Mouse (Mus musculus): Measurements from ENCODE around the gene Tmem30c. TPM values are rescaled to one million over a fixed set of nuclear protein-coding genes. Genes with fewer than 3 reads are reported as not detected.
A peak's percentile ranks its signal among the peaks of the same experiment; 100 is the strongest.

Gene Tmem30c
- polyA plus RNA-seq, 1 experiment from 2014 or later = 0.06 TPM

GRCm38 (mm10) chr16:57281417-57281816 is 11.2 kb downstream of the Tmem30c start:
- no peaks in the 10 kb centered on the region for H3K27me3 ChIP-seq (replicated peaks)
- no peak for ATAC-seq (ENCODE audit: insufficient read depth, low FRiP score, low read depth)
- H3K4me2 ChIP-seq = no peak overlapping the region
- no peaks in the 10 kb centered on the region for H3K4me1 ChIP-seq
- 76% methylated on average over 8 of the region's 8 CpGs for WGBS
- H3K9me3 ChIP-seq = no peaks in the 10 kb centered on the region
- H3K9ac ChIP-seq = no peak overlapping the region
- H3K36me3 ChIP-seq = no peaks in the 10 kb centered on the region
- no peak overlapping the region for H3K27ac ChIP-seq
- H3K4me3 ChIP-seq (replicated peaks) = no peak overlapping the region

GRCm38 (mm10) chr16:57280221-57281217 is 12.1 kb downstream of the Tmem30c start:
- ATAC-seq (ENCODE audit: insufficient read depth, low FRiP score, low read depth) = no peak
- H3K27me3 ChIP-seq (replicated peaks) = no peaks in the 10 kb centered on the region
- no peaks in the 10 kb centered on the region for H3K36me3 ChIP-seq
- H3K9ac ChIP-seq = no peak overlapping the region
- 86% methylated on average over 31 of the region's 31 CpGs for WGBS
- no peaks in the 10 kb centered on the region for H3K9me3 ChIP-seq
- no peak overlapping the region for H3K4me3 ChIP-seq (replicated peaks)
- H3K27ac ChIP-seq = no peak overlapping the region
- no peaks in the 10 kb centered on the region for H3K4me1 ChIP-seq
- H3K4me2 ChIP-seq = no peak overlapping the region

GRCm38 (mm10) chr16:57278976-57279626 is 13.6 kb downstream of the Tmem30c start:
- WGBS = 83% methylated on average over 12 of the region's 12 CpGs
- H3K4me2 ChIP-seq = no peak overlapping the region
- H3K4me1 ChIP-seq = no peaks in the 10 kb centered on the region
- no peaks in the 10 kb centered on the region for H3K9me3 ChIP-seq
- H3K36me3 ChIP-seq = no peaks in the 10 kb centered on the region
- H3K27ac ChIP-seq = no peak overlapping the region
- H3K27me3 ChIP-seq (replicated peaks) = no peaks in the 10 kb centered on the region
- H3K4me3 ChIP-seq (replicated peaks) = no peak overlapping the region
- ATAC-seq (ENCODE audit: insufficient read depth, low FRiP score, low read depth) = no peak
- H3K9ac ChIP-seq = no peak overlapping the region

GRCm38 (mm10) chr16:57269751-57270150 is 22.9 kb downstream of the Tmem30c start:
- WGBS = 90% methylated on average over 13 of the region's 13 CpGs
- no peak for ATAC-seq (ENCODE audit: insufficient read depth, low FRiP score, low read depth)
- no peak overlapping the region for H3K27ac ChIP-seq
- no peak overlapping the region for H3K4me2 ChIP-seq
- no peaks in the 10 kb centered on the region for H3K9me3 ChIP-seq
- H3K36me3 ChIP-seq = no peaks in the 10 kb centered on the region
- no peaks in the 10 kb centered on the region for H3K4me1 ChIP-seq
- H3K27me3 ChIP-seq (replicated peaks) = no peaks in the 10 kb centered on the region
- no peak overlapping the region for H3K9ac ChIP-seq
- H3K4me3 ChIP-seq (replicated peaks) = no peak overlapping the region

GRCm38 (mm10) chr16:57268058-57268841 is 24.4 kb downstream of the Tmem30c start:
- no peak for ATAC-seq (ENCODE audit: insufficient read depth, low FRiP score, low read depth)
- no peaks in the 10 kb centered on the region for H3K9me3 ChIP-seq
- H3K4me2 ChIP-seq = no peak overlapping the region
- 83% methylated on average over 14 of the region's 14 CpGs for WGBS
- H3K27ac ChIP-seq = no peak overlapping the region
- no peak overlapping the region for H3K9ac ChIP-seq
- H3K36me3 ChIP-seq = no peaks in the 10 kb centered on the region
- H3K4me3 ChIP-seq (replicated peaks) = no peak overlapping the region
- no peaks in the 10 kb centered on the region for H3K4me1 ChIP-seq
- H3K27me3 ChIP-seq (replicated peaks) = no peaks in the 10 kb centered on the region

- H3K27ac ChIP-seq = no peak overlapping the region
Observed at GRCm38 (mm10) chr16:57267068-57267467, 25.6 kb downstream of the Tmem30c start.

GRCm38 (mm10) chr16:57260152-57260551 is 32.5 kb downstream of the Tmem30c start:
- 77% methylated on average over 10 of the region's 10 CpGs for WGBS
- Histone ChIP-seq H3K4me2 (no peak overlapping the region), H3K9me3 (no peaks in the 10 kb centered on the region), H3K4me1 (no peaks in the 10 kb centered on the region), H3K36me3 (no peaks in the 10 kb centered on the region), H3K4me3 (replicated peaks) (no peak overlapping the region), H3K27ac (no peak overlapping the region), H3K9ac (no peak overlapping the region), H3K27me3 (replicated peaks) (no peaks in the 10 kb centered on the region)
- no peak for ATAC-seq (ENCODE audit: insufficient read depth, low FRiP score, low read depth)

More at GRCm38 (mm10) chr16:57267068-57267467, 25.6 kb downstream of the Tmem30c start:
- Histone ChIP-seq H3K9ac (no peak overlapping the region), H3K27me3 (replicated peaks) (no peaks in the 10 kb centered on the region), H3K4me1 (no peaks in the 10 kb centered on the region), H3K4me3 (replicated peaks) (no peak overlapping the region), H3K36me3 (no peaks in the 10 kb centered on the region), H3K4me2 (no peak overlapping the region), H3K9me3 (no peaks in the 10 kb centered on the region)
- no peak; the same call in 1 of the 2 replicates for ATAC-seq (ENCODE audit: insufficient read depth, low FRiP score, low read depth)
- 3% methylated on average over 1 of the region's 1 CpGs for WGBS

GRCm38 (mm10) chr16:57259356-57260083 is 33.1 kb downstream of the Tmem30c start:
- no peaks in the 10 kb centered on the region for H3K36me3 ChIP-seq
- no peak for ATAC-seq (ENCODE audit: insufficient read depth, low FRiP score, low read depth)
- 83% methylated on average over 13 of the region's 13 CpGs for WGBS
- no peak overlapping the region for H3K27ac ChIP-seq
- no peak overlapping the region for H3K9ac ChIP-seq
- no peaks in the 10 kb centered on the region for H3K27me3 ChIP-seq (replicated peaks)
- H3K4me3 ChIP-seq (replicated peaks) = no peak overlapping the region
- H3K4me1 ChIP-seq = no peaks in the 10 kb centered on the region
- no peaks in the 10 kb centered on the region for H3K9me3 ChIP-seq
- H3K4me2 ChIP-seq = no peak overlapping the region

- 0 out of 2 replicates have a peak, but pooled peaks cover 2% of the 10 kb centered on the region for H3K4me1 ChIP-seq
- no peak overlapping the region for H3K9ac ChIP-seq
- 26% methylated on average over 7 of the region's 7 CpGs for WGBS
- H3K4me2 ChIP-seq = no peak overlapping the region
- peak; percentile 47; the same call in 1 of the 2 replicates for ATAC-seq (ENCODE audit: insufficient read depth, low FRiP score, low read depth)
- no peaks in the 10 kb centered on the region for H3K36me3 ChIP-seq
- peak overlapping the region; percentile 61 for H3K27ac ChIP-seq
- H3K4me3 ChIP-seq (replicated peaks) = no peak overlapping the region
- H3K27me3 ChIP-seq (replicated peaks) = no peaks in the 10 kb centered on the region
- H3K9me3 ChIP-seq = no peaks in the 10 kb centered on the region
Observed at GRCm38 (mm10) chr16:57251589-57252421, 40.9 kb downstream of the Tmem30c start.

GRCm38 (mm10) chr16:57250991-57251390 is 41.7 kb downstream of the Tmem30c start:
- no peak overlapping the region for H3K4me2 ChIP-seq
- no peaks in the 10 kb centered on the region for H3K9me3 ChIP-seq
- ATAC-seq (ENCODE audit: insufficient read depth, low FRiP score, low read depth) = no peak
- no peaks in the 10 kb centered on the region for H3K27me3 ChIP-seq (replicated peaks)
- no peak overlapping the region for H3K4me3 ChIP-seq (replicated peaks)
- H3K4me1 ChIP-seq = 0 out of 2 replicates have a peak, but pooled peaks cover 2% of the 10 kb centered on the region
- no peak overlapping the region for H3K9ac ChIP-seq
- no peaks in the 10 kb centered on the region for H3K36me3 ChIP-seq
- 89% methylated on average over 4 of the region's 4 CpGs for WGBS
- peak overlapping the region; percentile 5; the same call in 1 of the 2 replicates for H3K27ac ChIP-seq

Measured in stomach, embryonic 15.5 days (tissue).